Mouse (Mus musculus) neural tube, embryonic 15.5 days (tissue): ENCODE data around the gene Nat8f4. TPM values are rescaled to one million over a fixed set of nuclear protein-coding genes. Genes with fewer than 3 reads are reported as not detected.
A peak's percentile ranks its signal among the peaks of the same experiment; 100 is the strongest.

Experiments used
- ATAC-seq: fragments of 200-750 bp; cut with Nextera tagmentation; 2 replicates; pipeline ENCODE4 v1.8.0; 2017; ENCODE audit warnings: mild to moderate bottlenecking, moderate TSS enrichment, moderate library complexity; ENCODE audit not compliant: low FRiP score
- H3K27ac ChIP-seq: fragments of 300-500 bp; sonication (generic); replicated peaks from 2 replicates; pipeline ENCODE4 v1.5.1; 2015; ENCODE audit warnings: mild to moderate bottlenecking, inconsistent platforms
- H3K27me3 ChIP-seq: fragments of 300-500 bp; sonication (generic); replicated peaks from 2 replicates; pipeline ENCODE4 v1.6.1; 2015; ENCODE audit warnings: inconsistent platforms
- H3K36me3 ChIP-seq: fragments of 300-500 bp; sonication (generic); 2 replicates; pipeline ENCODE4 v1.6.1; 2015; ENCODE audit warnings: inconsistent platforms
- H3K4me1 ChIP-seq: fragments of 300-500 bp; sonication (generic); 2 replicates; pipeline ENCODE4 v1.6.1; 2015; ENCODE audit warnings: inconsistent platforms
- H3K4me2 ChIP-seq: fragments of 300-500 bp; sonication (generic); 2 replicates; pipeline ENCODE4 v1.6.1; 2015; ENCODE audit warnings: inconsistent platforms, mild to moderate bottlenecking, moderate library complexity
- H3K4me3 ChIP-seq: fragments of 300-500 bp; sonication (generic); replicated peaks from 2 replicates; pipeline ENCODE4 v1.5.1; 2015; ENCODE audit warnings: mild to moderate bottlenecking, inconsistent platforms
- H3K9ac ChIP-seq: fragments of 300-500 bp; sonication (generic); replicated peaks from 2 replicates; pipeline ENCODE4 v1.6.1; 2015; ENCODE audit warnings: mild to moderate bottlenecking, inconsistent platforms
- H3K9me3 ChIP-seq: fragments of 300-500 bp; sonication (generic); replicated peaks from 2 replicates; pipeline ENCODE4 v1.6.1; 2016; ENCODE audit warnings: inconsistent platforms
- WGBS: fragments of 180-500 bp; shearing (Covaris S2); methylation state at CpG from one replicate; pipeline ENCODE4 v1.1.7; 2015; ENCODE audit warnings: mixed read lengths; 5-methylcytosine and 5-hydroxymethylcytosine counted together
- polyA plus RNA-seq: library from polyadenylated mRNA; unstranded; fragments of >200 nt; fragmentation: Nextera tagmentation; extraction: Ambion mirVana; gene quantifications from 2 replicates; pipeline ENCODE4 v1.2.1, GENCODE M21; 2015

The Nat8f4 gene
- polyA plus RNA-seq, 1 experiment from 2014 or later = 4.8 TPM

GRCm38 (mm10) chr6:85862565-85862964 is 42.1 kb downstream of the Nat8f4 start:
- Histone ChIP-seq H3K4me1 (0 out of 2 replicates have a peak, but pooled peaks cover 4% of the 10 kb centered on the region), H3K4me2 (no peak overlapping the region), H3K27me3 (no peaks in the 10 kb centered on the region), H3K9me3 (no peaks in the 10 kb centered on the region), H3K4me3 (no peak overlapping the region), H3K36me3 (no peaks in the 10 kb centered on the region), H3K9ac (no peak overlapping the region), H3K27ac (no peak overlapping the region)
- WGBS = 84% methylated on average over 3 of the region's 3 CpGs
- ATAC-seq = no peak

- Histone ChIP-seq H3K9ac (no peak overlapping the region), H3K27ac (no peak overlapping the region), H3K4me1 (0 out of 2 replicates have a peak, but pooled peaks cover 4% of the 10 kb centered on the region), H3K4me2 (no peak overlapping the region), H3K4me3 (no peak overlapping the region), H3K27me3 (no peaks in the 10 kb centered on the region), H3K36me3 (no peaks in the 10 kb centered on the region), H3K9me3 (no peaks in the 10 kb centered on the region)
- ATAC-seq = no peak
- 89% methylated on average over 3 of the region's 3 CpGs for WGBS
These were observed 43.4 kb downstream of the Nat8f4 start for GRCm38 (mm10) chr6:85861247-85861646.

GRCm38 (mm10) chr6:85856194-85856678 is 48.4 kb downstream of the Nat8f4 start:
- 71% methylated on average over 1 of the region's 1 CpGs for WGBS
- Histone ChIP-seq H3K27ac (no peak overlapping the region; the same call in 1 of the 2 replicates), H3K4me1 (no peaks in the 10 kb centered on the region), H3K4me2 (no peak overlapping the region), H3K36me3 (no peaks in the 10 kb centered on the region), H3K4me3 (no peak overlapping the region), H3K9ac (no peak overlapping the region), H3K9me3 (no peaks in the 10 kb centered on the region), H3K27me3 (no peaks in the 10 kb centered on the region)
- peak; percentile 72 for ATAC-seq

GRCm38 (mm10) chr6:85853481-85853880 is 51.2 kb downstream of the Nat8f4 start:
- Histone ChIP-seq H3K4me2 (no peak overlapping the region), H3K4me1 (no peaks in the 10 kb centered on the region), H3K27ac (no peak overlapping the region), H3K36me3 (no peaks in the 10 kb centered on the region), H3K9me3 (no peaks in the 10 kb centered on the region), H3K27me3 (no peaks in the 10 kb centered on the region), H3K9ac (no peak overlapping the region), H3K4me3 (no peak overlapping the region)
- no peak for ATAC-seq
- 78% methylated on average over 3 of the region's 3 CpGs for WGBS

GRCm38 (mm10) chr6:85851062-85851773 is 53.5 kb downstream of the Nat8f4 start:
- no peaks in the 10 kb centered on the region for H3K36me3 ChIP-seq
- no peak overlapping the region for H3K9ac ChIP-seq
- H3K27ac ChIP-seq = no peak overlapping the region
- H3K4me3 ChIP-seq = no peak overlapping the region
- 0 out of 2 replicates have a peak, but pooled peaks cover 3% of the 10 kb centered on the region for H3K4me1 ChIP-seq
- 92% methylated on average over 7 of the region's 7 CpGs for WGBS
- ATAC-seq = no peak
- no peaks in the 10 kb centered on the region for H3K9me3 ChIP-seq
- H3K4me2 ChIP-seq = no peak overlapping the region
- no peaks in the 10 kb centered on the region for H3K27me3 ChIP-seq

GRCm38 (mm10) chr6:85849240-85849639 is 55.4 kb downstream of the Nat8f4 start:
- no peak overlapping the region for H3K4me2 ChIP-seq
- H3K4me3 ChIP-seq = no peak overlapping the region
- no peak overlapping the region for H3K27ac ChIP-seq
- WGBS = 16% methylated on average over 2 of the region's 2 CpGs
- H3K9me3 ChIP-seq = no peaks in the 10 kb centered on the region
- ATAC-seq = no peak
- H3K9ac ChIP-seq = no peak overlapping the region
- H3K27me3 ChIP-seq = no peaks in the 10 kb centered on the region
- 0 out of 2 replicates have a peak, but pooled peaks cover 3% of the 10 kb centered on the region for H3K4me1 ChIP-seq
- no peaks in the 10 kb centered on the region for H3K36me3 ChIP-seq

Other genes starting within 250 kb of the Nat8f4 start
- not detected in 2 replicates for gene Nat8f7, start 191.7 kb downstream of the Nat8f4 start, polyA plus RNA-seq
- 0.18 and 0.44 TPM in 2 replicates for gene Nat8f3, start 139.1 kb downstream of the Nat8f4 start, polyA plus RNA-seq
- gene Nat8f6, start 83.9 kb downstream of the Nat8f4 start, polyA plus RNA-seq = not detected in 2 replicates
- 0.20 TPM in 1 of 2 replicates, not detected in the other for gene Nat8f5, start 83.9 kb downstream of the Nat8f4 start, polyA plus RNA-seq
- gene Nat8, start 72.8 kb downstream of the Nat8f4 start, polyA plus RNA-seq = 0.32 TPM in 1 of 2 replicates, not detected in the other
- gene Nat8f2, start 35.7 kb downstream of the Nat8f4 start, polyA plus RNA-seq = 0.05 TPM in 1 of 2 replicates, not detected in the other
- gene Tprkb, start 7.0 kb upstream of the Nat8f4 start, polyA plus RNA-seq = 50.5 and 52.4 TPM in 2 replicates
- gene Nat8f1, start 10.8 kb upstream of the Nat8f4 start, polyA plus RNA-seq = 17.5 and 21.6 TPM in 2 replicates
- gene Dusp11, start 56.8 kb upstream of the Nat8f4 start, polyA plus RNA-seq = 47.8 and 55.0 TPM in 2 replicates
- gene Figla, start 111.3 kb upstream of the Nat8f4 start, polyA plus RNA-seq = not detected in 2 replicates
- gene Add2, start 123.8 kb upstream of the Nat8f4 start, polyA plus RNA-seq = 107 and 130 TPM in 2 replicates